Mouse (Mus musculus) hindbrain, embryonic 15.5 days (tissue): Measurements from ENCODE around the gene Fgf8. TPM values are rescaled to one million over a fixed set of nuclear protein-coding genes. Genes with fewer than 3 reads are reported as not detected.

Experiments used
- ATAC-seq: fragments of 200-750 bp; cut with Nextera tagmentation; 2 replicates; pipeline ENCODE4 v1.8.0; 2017; ENCODE audit warnings: low read depth, moderate number of reproducible peaks, moderate TSS enrichment; ENCODE audit not compliant: low FRiP score
- H3K27ac ChIP-seq: fragments of 300-500 bp; sonication (generic); replicated peaks from 2 replicates; pipeline ENCODE4 v1.5.1; 2015; ENCODE audit warnings: mild to moderate bottlenecking, inconsistent platforms
- H3K27me3 ChIP-seq: fragments of 300-500 bp; sonication (generic); 2 replicates; pipeline ENCODE4 v1.6.1; 2015; ENCODE audit warnings: control low read depth, inconsistent platforms
- H3K36me3 ChIP-seq: fragments of 300-500 bp; sonication (generic); 2 replicates; pipeline ENCODE4 v1.6.1; 2015; ENCODE audit warnings: control low read depth, inconsistent platforms
- H3K4me1 ChIP-seq: fragments of 300-500 bp; sonication (generic); replicated peaks from 2 replicates; pipeline ENCODE4 v1.6.1; 2015; ENCODE audit warnings: control low read depth, inconsistent platforms
- H3K4me2 ChIP-seq: fragments of 300-500 bp; sonication (generic); 2 replicates; pipeline ENCODE4 v1.6.1; 2015; ENCODE audit warnings: moderate library complexity, mild to moderate bottlenecking, inconsistent platforms
- H3K4me3 ChIP-seq: fragments of 300-500 bp; sonication (generic); 2 replicates; pipeline ENCODE4 v1.5.1; 2015; ENCODE audit warnings: mild to moderate bottlenecking, inconsistent platforms
- H3K9ac ChIP-seq: fragments of 300-500 bp; sonication (generic); 2 replicates; pipeline ENCODE4 v1.6.1; 2015; ENCODE audit warnings: inconsistent platforms
- H3K9me3 ChIP-seq: fragments of 300-500 bp; sonication (generic); 2 replicates; pipeline ENCODE4 v1.6.1; 2016; ENCODE audit warnings: control low read depth, inconsistent platforms
- WGBS: fragments of 180-500 bp; shearing (Covaris S2); methylation state at CpG from one replicate; pipeline ENCODE4 v1.1.7; 2015; 5-methylcytosine and 5-hydroxymethylcytosine counted together
- polyA plus RNA-seq: library from polyadenylated mRNA; unstranded; fragments of >200 nt; fragmentation: Nextera tagmentation; extraction: Ambion mirVana; gene quantifications from 2 replicates; pipeline ENCODE4 v1.2.1, GENCODE M21; 2015

Gene Fgf8
- polyA plus RNA-seq, 1 experiment from 2014 or later, result 0.47 TPM

GRCm38 (mm10) chr19:45747028-45747867, 4.5 kb upstream of the Fgf8 start:
- no peak overlapping the region for H3K4me2 ChIP-seq
- WGBS, result 38% methylated on average over 11 of the region's 11 CpGs
- peaks cover 33% of the 10 kb centered on the region for H3K4me1 ChIP-seq
- no peak; the same call in 1 of the 2 replicates for ATAC-seq
- peaks cover 41% of the 10 kb centered on the region for H3K27me3 ChIP-seq
- no peak overlapping the region for H3K9ac ChIP-seq
- no peaks in the 10 kb centered on the region for H3K9me3 ChIP-seq
- peaks cover 12% of the 10 kb centered on the region for H3K36me3 ChIP-seq
- H3K4me3 ChIP-seq, result no peak overlapping the region
- no peak overlapping the region for H3K27ac ChIP-seq

- no peak overlapping the region for H3K4me3 ChIP-seq
- no peak overlapping the region for H3K27ac ChIP-seq
- H3K36me3 ChIP-seq, result peaks cover 5% of the 10 kb centered on the region; the same call in 1 of the 2 replicates
- H3K4me2 ChIP-seq, result no peak overlapping the region
- H3K4me1 ChIP-seq, result peaks cover 42% of the 10 kb centered on the region
- ATAC-seq, result no peak
- peaks cover 50% of the 10 kb centered on the region for H3K27me3 ChIP-seq
- H3K9me3 ChIP-seq, result no peaks in the 10 kb centered on the region
- no peak overlapping the region for H3K9ac ChIP-seq
- WGBS, result 9% methylated on average over 29 of the region's 29 CpGs
Measured at GRCm38 (mm10) chr19:45746153-45747020, 3.7 kb upstream of the Fgf8 start.

GRCm38 (mm10) chr19:45745344-45746152, 2.8 kb upstream of the Fgf8 start:
- no peak overlapping the region for H3K9ac ChIP-seq
- ATAC-seq, result no peak
- no peaks in the 10 kb centered on the region for H3K9me3 ChIP-seq
- no peak overlapping the region for H3K27ac ChIP-seq
- 0 out of 2 replicates have a peak, but pooled peaks cover 3% of the 10 kb centered on the region for H3K36me3 ChIP-seq
- WGBS, result 3% methylated on average over 32 of the region's 32 CpGs
- peaks cover 57% of the 10 kb centered on the region for H3K27me3 ChIP-seq
- H3K4me1 ChIP-seq, result peaks cover 43% of the 10 kb centered on the region
- H3K4me2 ChIP-seq, result no peak overlapping the region
- no peak overlapping the region for H3K4me3 ChIP-seq

- no peak for ATAC-seq
- H3K27me3 ChIP-seq, result peaks cover 76% of the 10 kb centered on the region
- no peak overlapping the region for H3K9ac ChIP-seq
- no peak overlapping the region for H3K27ac ChIP-seq
- 17% methylated on average over 7 of the region's 7 CpGs for WGBS
- H3K36me3 ChIP-seq, result no peaks in the 10 kb centered on the region
- no peaks in the 10 kb centered on the region for H3K9me3 ChIP-seq
- H3K4me1 ChIP-seq, result peaks cover 36% of the 10 kb centered on the region
- no peak overlapping the region for H3K4me2 ChIP-seq
- H3K4me3 ChIP-seq, result no peak overlapping the region
Measured at GRCm38 (mm10) chr19:45743619-45744018, 904 bp upstream of the Fgf8 start.

- Histone ChIP-seq H3K9ac (0 out of 2 replicates have a peak overlapping the region, but pooled peaks have one; percentile 15), H3K4me2 (peak overlapping the region; percentile 69), H3K36me3 (no peaks in the 10 kb centered on the region), H3K4me1 (peaks cover 30% of the 10 kb centered on the region), H3K4me3 (peak overlapping the region; percentile 42), H3K27me3 (peaks cover 81% of the 10 kb centered on the region), H3K27ac (no peak overlapping the region), H3K9me3 (no peaks in the 10 kb centered on the region)
- 1% methylated on average over 21 of the region's 44 CpGs for WGBS
- no peak for ATAC-seq
Measured at GRCm38 (mm10) chr19:45742984-45743575, 365 bp upstream of the Fgf8 start.

- peak overlapping the region; percentile 69 for H3K4me2 ChIP-seq
- H3K4me1 ChIP-seq, result peaks cover 38% of the 10 kb centered on the region
- no peak overlapping the region for H3K27ac ChIP-seq
- WGBS, result 1% methylated on average over 45 of the region's 45 CpGs
- no peak overlapping the region for H3K9ac ChIP-seq
- peaks cover 94% of the 10 kb centered on the region for H3K27me3 ChIP-seq
- no peaks in the 10 kb centered on the region for H3K36me3 ChIP-seq
- no peak for ATAC-seq
- H3K4me3 ChIP-seq, result peak overlapping the region; percentile 42
- no peaks in the 10 kb centered on the region for H3K9me3 ChIP-seq
Measured at GRCm38 (mm10) chr19:45741431-45742217, 1.1 kb downstream of the Fgf8 start.

- Histone ChIP-seq H3K4me3 (no peak overlapping the region), H3K36me3 (no peaks in the 10 kb centered on the region), H3K9ac (no peak overlapping the region), H3K9me3 (no peaks in the 10 kb centered on the region), H3K27me3 (peaks cover 94% of the 10 kb centered on the region), H3K27ac (no peak overlapping the region), H3K4me2 (no peak overlapping the region), H3K4me1 (peaks cover 40% of the 10 kb centered on the region)
- ATAC-seq, result no peak
- WGBS, result 3% methylated on average over 7 of the region's 7 CpGs
Measured at GRCm38 (mm10) chr19:45740817-45741216, 1.9 kb downstream of the Fgf8 start.

- peaks cover 94% of the 10 kb centered on the region for H3K27me3 ChIP-seq
- H3K4me3 ChIP-seq, result no peak overlapping the region
- H3K9ac ChIP-seq, result no peak overlapping the region
- H3K36me3 ChIP-seq, result no peaks in the 10 kb centered on the region
- H3K27ac ChIP-seq, result no peak overlapping the region
- ATAC-seq, result no peak
- no peak overlapping the region for H3K4me2 ChIP-seq
- 4% methylated on average over 13 of the region's 13 CpGs for WGBS
- H3K4me1 ChIP-seq, result peaks cover 34% of the 10 kb centered on the region
- no peaks in the 10 kb centered on the region for H3K9me3 ChIP-seq
Measured at GRCm38 (mm10) chr19:45740233-45740632, 2.5 kb downstream of the Fgf8 start.

GRCm38 (mm10) chr19:45738521-45738920, 4.2 kb downstream of the Fgf8 start:
- 60% methylated on average over 5 of the region's 5 CpGs for WGBS
- ATAC-seq, result no peak

GRCm38 (mm10) chr19:45737846-45738484, 4.8 kb downstream of the Fgf8 start:
- peaks cover 95% of the 10 kb centered on the region for H3K27me3 ChIP-seq
- ATAC-seq, result no peak
- no peaks in the 10 kb centered on the region for H3K36me3 ChIP-seq
- no peaks in the 10 kb centered on the region for H3K9me3 ChIP-seq
- WGBS, result 54% methylated on average over 10 of the region's 10 CpGs
- no peak overlapping the region for H3K4me2 ChIP-seq
- H3K4me1 ChIP-seq, result peaks cover 29% of the 10 kb centered on the region
- H3K4me3 ChIP-seq, result no peak overlapping the region
- H3K27ac ChIP-seq, result no peak overlapping the region
- H3K9ac ChIP-seq, result no peak overlapping the region

More at GRCm38 (mm10) chr19:45738521-45738920, 4.2 kb downstream of the Fgf8 start:
- Histone ChIP-seq H3K4me3 (no peak overlapping the region), H3K4me2 (no peak overlapping the region), H3K9me3 (no peaks in the 10 kb centered on the region), H3K36me3 (no peaks in the 10 kb centered on the region), H3K27ac (no peak overlapping the region), H3K9ac (no peak overlapping the region), H3K27me3 (peaks cover 95% of the 10 kb centered on the region), H3K4me1 (peaks cover 33% of the 10 kb centered on the region)
